Mouse (Mus musculus): ENCODE results near the gene Zfp90.
"Not testable (repeated sequence)": the region's sequence is repeated elsewhere in the genome, so short reads cannot be mapped to it uniquely, and the experiment has no call there.

Gene Zfp90

GRCm38 (mm10) chr8:106415182-106415971 lies at the start of gene Zfp90:
TSS of gene Zfp90 (plus strand) at chr8:106415327.
- peak; percentile 84 for DNase-seq (ENCODE audit: low spot score)

- DNase-seq (ENCODE audit: low spot score): no peak
These were observed 46.6 kb upstream of the Zfp90 start for GRCm38 (mm10) chr8:106368501-106368900.

- DNase-seq (ENCODE audit: low spot score): no peak
These were observed 46.1 kb upstream of the Zfp90 start for GRCm38 (mm10) chr8:106369069-106369468.

- DNase-seq (ENCODE audit: low spot score): no peak
These were observed 39.2 kb upstream of the Zfp90 start for GRCm38 (mm10) chr8:106375957-106376356.

GRCm38 (mm10) chr8:106376862-106377261 lies 38.3 kb upstream of the Zfp90 start:
- DNase-seq (ENCODE audit: low spot score): no peak

GRCm38 (mm10) chr8:106378501-106379048 lies 36.6 kb upstream of the Zfp90 start:
- no peak for DNase-seq (ENCODE audit: low spot score)

GRCm38 (mm10) chr8:106379357-106379756 lies 35.8 kb upstream of the Zfp90 start:
- no peak for DNase-seq (ENCODE audit: low spot score)

- no peak for DNase-seq (ENCODE audit: low spot score)
These were observed 34.1 kb upstream of the Zfp90 start for GRCm38 (mm10) chr8:106381026-106381425.

GRCm38 (mm10) chr8:106387801-106388415 lies 27.2 kb upstream of the Zfp90 start:
- DNase-seq (ENCODE audit: low spot score): no peak

GRCm38 (mm10) chr8:106394493-106394892 lies 20.6 kb upstream of the Zfp90 start:
- no peak for DNase-seq (ENCODE audit: low spot score)

- DNase-seq (ENCODE audit: low spot score): no peak
These were observed 15.4 kb upstream of the Zfp90 start for GRCm38 (mm10) chr8:106399694-106400093.

GRCm38 (mm10) chr8:106400181-106400580 lies 14.9 kb upstream of the Zfp90 start:
- DNase-seq (ENCODE audit: low spot score): no peak

- DNase-seq (ENCODE audit: low spot score): no peak
These were observed 11.7 kb upstream of the Zfp90 start for GRCm38 (mm10) chr8:106403246-106403933.

GRCm38 (mm10) chr8:106404825-106405224 lies 10.3 kb upstream of the Zfp90 start:
- no peak for DNase-seq (ENCODE audit: low spot score)

- DNase-seq (ENCODE audit: low spot score): no peak
These were observed 9.3 kb upstream of the Zfp90 start for GRCm38 (mm10) chr8:106405810-106406209.

- DNase-seq (ENCODE audit: low spot score): no peak
These were observed 5.1 kb upstream of the Zfp90 start for GRCm38 (mm10) chr8:106410055-106410454.

- DNase-seq (ENCODE audit: low spot score): no peak
These were observed 4.6 kb upstream of the Zfp90 start for GRCm38 (mm10) chr8:106410564-106410963.

GRCm38 (mm10) chr8:106411783-106412451 lies 3.2 kb upstream of the Zfp90 start:
- peak; percentile 51 for DNase-seq (ENCODE audit: low spot score)

GRCm38 (mm10) chr8:106417692-106418091 lies 2.6 kb downstream of the Zfp90 start:
- no peak for DNase-seq (ENCODE audit: low spot score)

GRCm38 (mm10) chr8:106431088-106431487 lies 16.0 kb downstream of the Zfp90 start:
- no peak for DNase-seq (ENCODE audit: low spot score)

GRCm38 (mm10) chr8:106431952-106432351 lies 16.8 kb downstream of the Zfp90 start:
- not testable (repeated sequence) for DNase-seq (ENCODE audit: low spot score)

GRCm38 (mm10) chr8:106432954-106433570 lies 17.9 kb downstream of the Zfp90 start:
- peak; percentile 56 for DNase-seq (ENCODE audit: low spot score)
